ENCODE assay signal across 8 mouse cellular contexts in genomic region chr9:7829531-7830528, GRCm38 (mm10). TPM values are rescaled to one million over a fixed set of nuclear protein-coding genes. Genes with fewer than 3 reads are reported as not detected.
A peak's percentile ranks its signal among the peaks of the same experiment; 100 is the strongest.
DNase-seq lines count a peak whose midpoint lies in the region; ATAC-seq lines count a peak whose summit lies in the region.

No protein-coding gene starts in this region.

- 0 out of 2 replicates have a peak, but pooled peaks have one; percentile 39 for ATAC-seq in kidney, embryonic 16.5 days (ENCODE audit: low FRiP score, low TSS enrichment)
- ATAC-seq in heart, embryonic 12.5 days (ENCODE audit: insufficient number of reproducible peaks, low FRiP score), result peak; percentile 89

- no peak for DNase-seq in kidney, adult 9 months
- DNase-seq in MN1 (ENCODE audit: low spot score), result peak; percentile 11
- DNase-seq in embryo, embryonic 10.5 days (ENCODE audit: low spot score), result no peak
- DNase-seq in frontal cortex, postnatal 14 days (ENCODE audit: low spot score in 2 of 2), result no peak
- no peak for DNase-seq in left cerebral cortex, postnatal 36 days (ENCODE audit: low spot score in 2 of 2)

- H3K27ac ChIP-seq in kidney, embryonic 16.5 days (ENCODE audit: low read length), result no peak overlapping the region
- peak overlapping the region; percentile 0; the same call in 1 of the 2 replicates for H3K27ac ChIP-seq in heart, embryonic 12.5 days (ENCODE audit: poor library complexity, severe bottlenecking)

- no peak overlapping the region for H3K9ac ChIP-seq in kidney, embryonic 16.5 days (replicated peaks; ENCODE audit: low read length)
- no peak overlapping the region for H3K9ac ChIP-seq in heart, embryonic 12.5 days

- peaks cover 14% of the 10 kb centered on the region; the same call in 1 of the 2 replicates for H3K4me1 ChIP-seq in kidney, embryonic 16.5 days (ENCODE audit: insufficient read depth, low read length)
- peaks cover 29% of the 10 kb centered on the region for H3K4me1 ChIP-seq in heart, embryonic 12.5 days (replicated peaks)
- peaks cover 88% of the 10 kb centered on the region for H3K4me1 ChIP-seq in megakaryocyte, embryonic 14.5 days

- H3K27me3 ChIP-seq in kidney, embryonic 16.5 days (ENCODE audit: insufficient read depth, low read length), result no peaks in the 10 kb centered on the region
- H3K27me3 ChIP-seq in heart, embryonic 12.5 days (replicated peaks), result no peaks in the 10 kb centered on the region
- H3K27me3 ChIP-seq in megakaryocyte, embryonic 14.5 days (replicated peaks), result no peaks in the 10 kb centered on the region

- no peak overlapping the region for H3K4me3 ChIP-seq in kidney, embryonic 16.5 days (ENCODE audit: low read length)
- H3K4me3 ChIP-seq in heart, embryonic 12.5 days, result no peak overlapping the region
- H3K4me3 ChIP-seq in megakaryocyte, embryonic 14.5 days (replicated peaks), result peak overlapping the region; percentile 88

- WGBS in kidney, embryonic 16.5 days, result 80% methylated on average over 9 of the region's 9 CpGs
- WGBS in heart, embryonic 12.5 days, result 31% methylated on average over 9 of the region's 9 CpGs

- no peaks in the 10 kb centered on the region for H3K9me3 ChIP-seq in kidney, embryonic 16.5 days (ENCODE audit: low read length)
- H3K9me3 ChIP-seq in heart, embryonic 12.5 days (replicated peaks), result no peaks in the 10 kb centered on the region
- no peaks in the 10 kb centered on the region for H3K9me3 ChIP-seq in megakaryocyte, embryonic 14.5 days

- intact Hi-C loops in left cerebral cortex, postnatal 36 days (cut with DNase I), result loop anchor here (10.0 kb wide), 1 partner anchor 65 kb away; the partner anchor contains the start of gene Tmem123

- peaks cover 10% of the 10 kb centered on the region for H3K36me3 ChIP-seq in kidney, embryonic 16.5 days (ENCODE audit: insufficient read depth, low read length)
- peaks cover 24% of the 10 kb centered on the region for H3K36me3 ChIP-seq in heart, embryonic 12.5 days
- H3K36me3 ChIP-seq in megakaryocyte, embryonic 14.5 days (replicated peaks; ENCODE audit: low read length), result peaks cover 57% of the 10 kb centered on the region

- H3K4me2 ChIP-seq in kidney, embryonic 16.5 days (replicated peaks; ENCODE audit: low read depth, low read length), result no peak overlapping the region
- peak overlapping the region; percentile 44 for H3K4me2 ChIP-seq in heart, embryonic 12.5 days

RNA-seq across cellular contexts. Expression of gene Birc2, which starts 7.0 kb away (rescaled TPM):
- polyA plus RNA-seq in kidney, embryonic 16.5 days (2015; fragmentation: Nextera tagmentation; extraction: Ambion mirVana), result 39.8 and 45.8 TPM in 2 replicates
- polyA plus RNA-seq in heart, embryonic 12.5 days (2016; fragmentation: Nextera tagmentation; extraction: Ambion mirVana), result 26.0 and 28.2 TPM in 2 replicates
- 3.8 TPM in 1 of 2 replicates, not detected in the other for polyA plus RNA-seq in megakaryocyte, embryonic 14.5 days (2012; ENCODE audit: insufficient read depth, low replicate concordance)
- 10 to 100 TPM; 32.2 to 34.9 TPM for total RNA-seq in left cerebral cortex, postnatal 36 days (2021)

RNA-seq across cellular contexts. Expression of gene Birc3, which starts 43.2 kb away (rescaled TPM):
- 7.3 and 7.4 TPM in 2 replicates for polyA plus RNA-seq in kidney, embryonic 16.5 days (2015; fragmentation: Nextera tagmentation; extraction: Ambion mirVana)
- 5.8 and 6.0 TPM in 2 replicates for polyA plus RNA-seq in heart, embryonic 12.5 days (2016; fragmentation: Nextera tagmentation; extraction: Ambion mirVana)
- polyA plus RNA-seq in megakaryocyte, embryonic 14.5 days (2012; ENCODE audit: insufficient read depth, low replicate concordance), result 5.7 and 6.0 TPM in 2 replicates
- total RNA-seq in left cerebral cortex, postnatal 36 days (2021), result 1 to 10 TPM; 2.4 to 2.6 TPM
